Comparison of ENCODE assay signal across 30 mouse cellular contexts in genomic region chr2:179709111-179709510, GRCm38 (mm10).
DNase-seq lines count a peak whose midpoint lies in the region; ATAC-seq and TF ChIP-seq lines count a peak whose summit lies in the region.
"Had no signal": no experiment of that assay in that cellular context is flagged by ENCODE, and none has a peak within 500 bp of the region (broad histone marks: within the 10 kb centered on the region; RNA-seq: fewer than 3 reads in every experiment).

No protein-coding gene starts in this region.

- peaks cover 36% of the 10 kb centered on the region for H3K4me1 ChIP-seq in forebrain, embryonic 10.5 days
- H3K4me1 ChIP-seq in forebrain, embryonic 15.5 days: peaks cover 26% of the 10 kb centered on the region
- peaks cover 6% of the 10 kb centered on the region for H3K4me1 ChIP-seq in hindbrain, postnatal 0 days (ENCODE audit: insufficient read depth, low read length)
- peaks cover 17% of the 10 kb centered on the region; the same call in 1 of the 2 replicates for H3K4me1 ChIP-seq in hindbrain, embryonic 12.5 days
- H3K4me1 ChIP-seq in midbrain, embryonic 11.5 days (ENCODE audit: control insufficient read depth, insufficient read depth, low read length): no peaks in the 10 kb centered on the region
- peaks cover 12% of the 10 kb centered on the region for H3K4me1 ChIP-seq in midbrain, embryonic 16.5 days (ENCODE audit: control insufficient read depth, insufficient read depth, low read length)
- H3K4me1 ChIP-seq in olfactory bulb, adult 2 months (ENCODE audit: control insufficient read depth, insufficient read depth, low read length): peaks cover 25% of the 10 kb centered on the region
- H3K4me1 ChIP-seq: heart, embryonic 13.5 days; intestine, embryonic 15.5 days; limb, embryonic 15.5 days; liver, embryonic 13.5 days; megakaryocyte, embryonic 14.5 days; stomach, embryonic 15.5 days had no signal

- 0 out of 2 replicates have a peak, but pooled peaks cover 2% of the 10 kb centered on the region for H3K9me3 ChIP-seq in forebrain, embryonic 10.5 days
- no peaks in the 10 kb centered on the region for H3K9me3 ChIP-seq in forebrain, embryonic 15.5 days
- no peaks in the 10 kb centered on the region for H3K9me3 ChIP-seq in hindbrain, postnatal 0 days (ENCODE audit: low read length)
- H3K9me3 ChIP-seq in hindbrain, embryonic 12.5 days (replicated peaks): no peaks in the 10 kb centered on the region
- H3K9me3 ChIP-seq in midbrain, embryonic 11.5 days (ENCODE audit: control insufficient read depth, low read length): no peaks in the 10 kb centered on the region
- no peaks in the 10 kb centered on the region for H3K9me3 ChIP-seq in midbrain, embryonic 16.5 days (replicated peaks; ENCODE audit: control insufficient read depth, low read length, poor library complexity, severe bottlenecking)
- H3K9me3 ChIP-seq: heart, embryonic 13.5 days; hindbrain, embryonic 10.5 days; intestine, embryonic 15.5 days; limb, embryonic 10.5 days; limb, embryonic 15.5 days; liver, embryonic 13.5 days; midbrain, embryonic 13.5 days; stomach, embryonic 15.5 days had no signal

- no peak overlapping the region for H3K9ac ChIP-seq in forebrain, embryonic 15.5 days (replicated peaks)
- no peak overlapping the region for H3K9ac ChIP-seq in hindbrain, postnatal 0 days (replicated peaks; ENCODE audit: low read length)
- H3K9ac ChIP-seq in hindbrain, embryonic 12.5 days: no peak overlapping the region
- H3K9ac ChIP-seq in midbrain, embryonic 11.5 days (ENCODE audit: low read length): no peak overlapping the region
- no peak overlapping the region for H3K9ac ChIP-seq in midbrain, embryonic 16.5 days (ENCODE audit: low read depth, low read length)
- H3K9ac ChIP-seq: heart, embryonic 13.5 days; intestine, embryonic 15.5 days; limb, embryonic 15.5 days; liver, embryonic 13.5 days; midbrain, embryonic 13.5 days; stomach, embryonic 15.5 days had no signal

- no peak for DNase-seq in forebrain, embryonic 10.5 days (ENCODE audit: extremely low spot score, low spot score)
- no peak for DNase-seq in hindbrain, postnatal 0 days (ENCODE audit: low spot score)
- DNase-seq in midbrain, embryonic 11.5 days (ENCODE audit: low spot score, missing footprints): peak; percentile 66
- DNase-seq: adrenal gland, adult 8-10 months; cerebellum, adult 11 months; cerebellum, adult 9-10 months; cerebellum, postnatal 36 days; gastrocnemius, adult 2 months; heart, postnatal 14 days; kidney, adult 9 months; kidney, postnatal 14 days; liver, embryonic 13.5 days; lung, adult 18-20 months; lung, postnatal 4 days; right cerebral cortex, postnatal 25 days had no signal

- 86% methylated on average over 2 of the region's 2 CpGs for WGBS in forebrain, embryonic 10.5 days
- WGBS in forebrain, embryonic 15.5 days: 94% methylated on average over 2 of the region's 2 CpGs
- WGBS in hindbrain, postnatal 0 days: 88% methylated on average over 2 of the region's 2 CpGs
- 82% methylated on average over 2 of the region's 2 CpGs for whole genome bisulfite sequencing in hindbrain, embryonic 12.5 days
- 80% methylated on average over 2 of the region's 2 CpGs for WGBS in midbrain, embryonic 11.5 days
- 87% methylated on average over 2 of the region's 2 CpGs for WGBS in midbrain, embryonic 16.5 days
- 80% methylated on average over 2 of the region's 2 CpGs for WGBS in olfactory bulb, adult 2 months

- H3K4me3 ChIP-seq in forebrain, embryonic 10.5 days: no peak overlapping the region
- no peak overlapping the region for H3K4me3 ChIP-seq in forebrain, embryonic 15.5 days
- no peak overlapping the region for H3K4me3 ChIP-seq in hindbrain, postnatal 0 days (ENCODE audit: low read length)
- H3K4me3 ChIP-seq in hindbrain, embryonic 12.5 days: no peak overlapping the region
- H3K4me3 ChIP-seq in midbrain, embryonic 11.5 days (ENCODE audit: low read depth, low read length): no peak overlapping the region
- no peak overlapping the region for H3K4me3 ChIP-seq in midbrain, embryonic 16.5 days (ENCODE audit: low read depth, low read length)
- H3K4me3 ChIP-seq in olfactory bulb, adult 2 months (ENCODE audit: insufficient read depth, low read depth, low read length): no peak overlapping the region
- H3K4me3 ChIP-seq: gastrocnemius, adult 2 months; heart, embryonic 13.5 days; hindbrain, embryonic 10.5 days; intestine, embryonic 15.5 days; limb, embryonic 10.5 days; limb, embryonic 15.5 days; liver, embryonic 13.5 days; megakaryocyte, embryonic 14.5 days; midbrain, embryonic 13.5 days; stomach, embryonic 15.5 days had no signal

- no peak for ATAC-seq in forebrain, embryonic 15.5 days (replicated peaks)
- ATAC-seq in hindbrain, postnatal 0 days: no peak
- no peak for ATAC-seq in hindbrain, embryonic 12.5 days (ENCODE audit: low FRiP score)
- ATAC-seq in midbrain, embryonic 11.5 days (ENCODE audit: low FRiP score): no peak
- no peak for ATAC-seq in midbrain, embryonic 16.5 days
- ATAC-seq: hindbrain, embryonic 16.5 days; intestine, embryonic 15.5 days; lung, postnatal 0 days; midbrain, embryonic 13.5 days had no signal

- no peaks in the 10 kb centered on the region for H3K36me3 ChIP-seq in forebrain, embryonic 10.5 days (replicated peaks)
- H3K36me3 ChIP-seq in forebrain, embryonic 15.5 days: no peaks in the 10 kb centered on the region
- no peaks in the 10 kb centered on the region for H3K36me3 ChIP-seq in hindbrain, postnatal 0 days (ENCODE audit: insufficient read depth, low read length)
- H3K36me3 ChIP-seq in hindbrain, embryonic 12.5 days: no peaks in the 10 kb centered on the region
- no peaks in the 10 kb centered on the region for H3K36me3 ChIP-seq in midbrain, embryonic 11.5 days (ENCODE audit: control insufficient read depth, insufficient read depth, low read length)
- H3K36me3 ChIP-seq in midbrain, embryonic 16.5 days (ENCODE audit: control insufficient read depth, insufficient read depth, low read length): no peaks in the 10 kb centered on the region
- H3K36me3 ChIP-seq: heart, embryonic 13.5 days; hindbrain, embryonic 10.5 days; intestine, embryonic 15.5 days; limb, embryonic 10.5 days; limb, embryonic 15.5 days; liver, embryonic 13.5 days; midbrain, embryonic 13.5 days; stomach, embryonic 15.5 days had no signal

- no peak for TF ChIP-seq POLR2A in olfactory bulb, adult 2 months (IDR thresholded peaks at IDR 0.05; ENCODE audit: insufficient read depth, low read depth, low read length)

- TF ChIP-seq CTCF in hindbrain, postnatal 0 days (IDR thresholded peaks at IDR 0.05; ENCODE audit: low read depth): peak; percentile 57
- TF ChIP-seq CTCF in olfactory bulb, adult 2 months (IDR thresholded peaks at IDR 0.05; ENCODE audit: insufficient read depth, low read depth, low read length): peak; percentile 34; the same call in 1 of the 2 replicates

- no peak overlapping the region for H3K4me2 ChIP-seq in forebrain, embryonic 15.5 days (replicated peaks)
- no peak overlapping the region for H3K4me2 ChIP-seq in hindbrain, postnatal 0 days (ENCODE audit: low read depth, low read length)
- no peak overlapping the region for H3K4me2 ChIP-seq in hindbrain, embryonic 12.5 days (replicated peaks)
- H3K4me2 ChIP-seq in midbrain, embryonic 11.5 days: no peak overlapping the region
- no peak overlapping the region for H3K4me2 ChIP-seq in midbrain, embryonic 16.5 days (ENCODE audit: low read length)
- H3K4me2 ChIP-seq: heart, embryonic 13.5 days; intestine, embryonic 15.5 days; limb, embryonic 15.5 days; liver, embryonic 13.5 days; midbrain, embryonic 13.5 days; stomach, embryonic 15.5 days had no signal

- H3K27ac ChIP-seq in forebrain, embryonic 10.5 days: 0 out of 2 replicates have a peak overlapping the region, but pooled peaks have one; percentile 15
- no peak overlapping the region for H3K27ac ChIP-seq in forebrain, embryonic 15.5 days (replicated peaks)
- no peak overlapping the region for H3K27ac ChIP-seq in hindbrain, postnatal 0 days
- no peak overlapping the region for H3K27ac ChIP-seq in hindbrain, embryonic 12.5 days
- no peak overlapping the region for H3K27ac ChIP-seq in midbrain, embryonic 11.5 days (ENCODE audit: low read depth, low read length)
- H3K27ac ChIP-seq in midbrain, embryonic 16.5 days (ENCODE audit: low read length): no peak overlapping the region
- no peak overlapping the region for H3K27ac ChIP-seq in olfactory bulb, adult 2 months (ENCODE audit: insufficient read depth, low read depth, low read length)
- H3K27ac ChIP-seq: gastrocnemius, adult 2 months; heart, embryonic 13.5 days; hindbrain, embryonic 10.5 days; intestine, embryonic 15.5 days; limb, embryonic 10.5 days; limb, embryonic 15.5 days; liver, embryonic 13.5 days; midbrain, embryonic 13.5 days; stomach, embryonic 15.5 days had no signal

- H3K27me3 ChIP-seq in forebrain, embryonic 10.5 days (ENCODE audit: poor library complexity, severe bottlenecking): no peaks in the 10 kb centered on the region
- H3K27me3 ChIP-seq in forebrain, embryonic 15.5 days: no peaks in the 10 kb centered on the region
- H3K27me3 ChIP-seq in hindbrain, postnatal 0 days (ENCODE audit: insufficient read depth, low read length): no peaks in the 10 kb centered on the region
- H3K27me3 ChIP-seq in hindbrain, embryonic 12.5 days: no peaks in the 10 kb centered on the region
- no peaks in the 10 kb centered on the region for H3K27me3 ChIP-seq in midbrain, embryonic 11.5 days (ENCODE audit: control insufficient read depth, insufficient read depth, low read length)
- H3K27me3 ChIP-seq in midbrain, embryonic 16.5 days (ENCODE audit: control insufficient read depth, insufficient read depth, low read depth, low read length): no peaks in the 10 kb centered on the region
- H3K27me3 ChIP-seq: CH12.LX; intestine, embryonic 15.5 days; liver, embryonic 13.5 days; megakaryocyte, embryonic 14.5 days; midbrain, embryonic 13.5 days; stomach, embryonic 15.5 days had no signal
